Comparison of ENCODE assay signal across 9 mouse cellular contexts in the genomic region with DNA sequence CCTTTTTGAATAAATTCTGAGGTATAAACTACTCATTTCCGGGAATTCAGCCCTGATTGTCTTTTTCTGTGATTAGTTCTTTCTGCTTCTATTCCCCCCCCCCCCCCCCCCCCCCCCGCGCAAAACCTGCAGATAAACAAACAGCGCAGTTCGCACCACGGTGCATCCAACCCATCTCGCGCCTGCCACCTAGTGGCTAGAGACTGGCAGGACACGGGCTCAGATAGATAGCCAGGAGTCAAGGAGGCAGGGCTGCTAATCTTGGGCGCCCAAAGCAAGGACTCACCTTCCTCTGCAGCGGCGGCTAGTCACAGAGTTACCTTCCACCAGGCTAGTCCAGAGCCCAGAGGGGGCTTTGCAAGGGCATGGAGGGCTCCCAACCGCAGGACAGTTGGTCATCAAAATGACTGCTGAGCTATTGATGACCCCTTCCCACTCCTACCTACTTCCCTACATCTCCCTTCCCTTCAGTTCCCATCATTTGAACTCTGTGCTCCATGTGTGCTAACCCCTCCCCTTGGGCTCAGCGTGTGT. TPM values are rescaled to one million over a fixed set of nuclear protein-coding genes. Genes with fewer than 3 reads are reported as not detected.
DNase-seq lines count a peak whose midpoint lies in the region; ATAC-seq and TF ChIP-seq lines count a peak whose summit lies in the region.
"Had no signal": no experiment of that assay in that cellular context is flagged by ENCODE, and none has a peak within 500 bp of the region (broad histone marks: within the 10 kb centered on the region; RNA-seq: fewer than 3 reads in every experiment).

No protein-coding gene starts in this region.

- 0 out of 2 replicates have a peak, but pooled peaks have one; percentile 19 for ATAC-seq in neural tube, embryonic 13.5 days (ENCODE audit: low read depth)

- TF ChIP-seq CTCF in testis, adult 2 months (IDR thresholded peaks at IDR 0.05; ENCODE audit: control insufficient read depth, insufficient read depth, insufficient replicate concordance, low read depth, low read length), result peak; percentile 93; the same call in 1 of the 2 replicates

- H3K9me3 ChIP-seq in limb, embryonic 10.5 days (replicated peaks), result no peaks in the 10 kb centered on the region
- H3K9me3 ChIP-seq in neural tube, embryonic 13.5 days, result no peaks in the 10 kb centered on the region

- H3K4me1 ChIP-seq in limb, embryonic 10.5 days, result no peaks in the 10 kb centered on the region
- H3K4me1 ChIP-seq in neural tube, embryonic 13.5 days (replicated peaks), result no peaks in the 10 kb centered on the region
- no peaks in the 10 kb centered on the region for H3K4me1 ChIP-seq in testis, adult 2 months (ENCODE audit: control insufficient read depth, insufficient read depth, low read length)

- H3K27ac ChIP-seq in limb, embryonic 10.5 days, result no peak overlapping the region
- H3K27ac ChIP-seq in neural tube, embryonic 13.5 days (replicated peaks), result no peak overlapping the region
- H3K27ac ChIP-seq in testis, adult 2 months (ENCODE audit: control insufficient read depth, insufficient read depth, low read depth, low read length), result no peak overlapping the region

- no peak overlapping the region for H3K9ac ChIP-seq in neural tube, embryonic 13.5 days

- H3K36me3 ChIP-seq in limb, embryonic 10.5 days, result no peaks in the 10 kb centered on the region
- H3K36me3 ChIP-seq in neural tube, embryonic 13.5 days, result no peaks in the 10 kb centered on the region
- no peaks in the 10 kb centered on the region for H3K36me3 ChIP-seq in testis, adult 2 months (ENCODE audit: control insufficient read depth, insufficient read depth, low read length)

- H3K27me3 ChIP-seq in limb, embryonic 10.5 days (ENCODE audit: low read depth, poor library complexity, severe bottlenecking), result peaks cover 34% of the 10 kb centered on the region
- peaks cover 44% of the 10 kb centered on the region for H3K27me3 ChIP-seq in neural tube, embryonic 13.5 days
- H3K27me3 ChIP-seq in testis, adult 2 months (ENCODE audit: control insufficient read depth, insufficient read depth, low read length), result no peaks in the 10 kb centered on the region

- WGBS in limb, embryonic 10.5 days, result 9% methylated on average over 13 of the region's 14 CpGs
- WGBS in neural tube, embryonic 13.5 days, result 6% methylated on average over 12 of the region's 14 CpGs

- DNase-seq in 416B (ENCODE audit: low read depth), result peak; percentile 74
- peak; percentile 88 for DNase-seq in ZHBTc4 (ENCODE audit: low read depth, low spot score)
- peak; percentile 89 to 92 for DNase-seq in cerebellum, postnatal 36 days
- peak; percentile 57 for DNase-seq in gastrocnemius, postnatal 25 days
- peak; percentile 54 to 82 for DNase-seq in kidney, adult 8-10 months
- peak; percentile 75 for DNase-seq in limb, embryonic 10.5 days (ENCODE audit: low spot score)

- TF ChIP-seq POLR2A in testis, adult 2 months (IDR thresholded peaks at IDR 0.05; ENCODE audit: control insufficient read depth, low read depth, low read length), result no peak

- no peak overlapping the region for H3K4me3 ChIP-seq in limb, embryonic 10.5 days
- no peak overlapping the region for H3K4me3 ChIP-seq in neural tube, embryonic 13.5 days
- no peak overlapping the region for H3K4me3 ChIP-seq in testis, adult 2 months (ENCODE audit: control insufficient read depth, low read depth, low read length)
- H3K4me3 ChIP-seq: erythroblast, embryonic 14.5 days had no signal

- no peak overlapping the region for H3K4me2 ChIP-seq in neural tube, embryonic 13.5 days

RNA-seq across cellular contexts. Expression of a gene that starts 20.8 kb away (rescaled TPM):
- total RNA-seq in gastrocnemius, postnatal 25 days (2021), result 1 to 10 TPM; 7.3 to 8.2 TPM
- 12.5 and 12.8 TPM in 2 replicates for polyA plus RNA-seq in limb, embryonic 10.5 days (2016; fragmentation: Nextera tagmentation; extraction: Ambion mirVana)
- polyA plus RNA-seq in neural tube, embryonic 13.5 days (2015; fragmentation: Nextera tagmentation; extraction: Ambion mirVana), result 16.0 and 18.0 TPM in 2 replicates
- polyA plus RNA-seq in testis, adult 2 months (2012; rRNA removed), result 7.8 and 9.0 TPM in 2 replicates

RNA-seq across cellular contexts. Expression of a gene that starts 38.2 kb away (rescaled TPM):
- total RNA-seq in gastrocnemius, postnatal 25 days (2021), result not detected
- 0.50 and 1.1 TPM in 2 replicates for polyA plus RNA-seq in limb, embryonic 10.5 days (2016; fragmentation: Nextera tagmentation; extraction: Ambion mirVana)
- 43.3 and 46.4 TPM in 2 replicates for polyA plus RNA-seq in neural tube, embryonic 13.5 days (2015; fragmentation: Nextera tagmentation; extraction: Ambion mirVana)
- not detected in 2 replicates for polyA plus RNA-seq in testis, adult 2 months (2012; rRNA removed)
- polyA plus RNA-seq: erythroblast, embryonic 14.5 days had no signal

RNA-seq across cellular contexts. Expression of a gene that starts 44.8 kb away (rescaled TPM):
- 1 to 10 TPM; 7.8 to 8.0 TPM for total RNA-seq in gastrocnemius, postnatal 25 days (2021)
- polyA plus RNA-seq in limb, embryonic 10.5 days (2016; fragmentation: Nextera tagmentation; extraction: Ambion mirVana), result 51.6 and 60.2 TPM in 2 replicates
- polyA plus RNA-seq in neural tube, embryonic 13.5 days (2015; fragmentation: Nextera tagmentation; extraction: Ambion mirVana), result 14.9 and 15.1 TPM in 2 replicates
- polyA plus RNA-seq in testis, adult 2 months (2012; rRNA removed), result 14.8 and 14.9 TPM in 2 replicates

Comparison
In these comparisons a context has a peak if more than half of its experiments do, and no peak if none do; other contexts are left out.
1. RNA of a gene that starts 38.2 kb away (polyA plus RNA-seq): 43.3 to 46.4 TPM in neural tube, embryonic 13.5 days; 0.50 to 1.1 TPM in limb, embryonic 10.5 days and not detected in testis, adult 2 months; every median in the first group is over 10 times any median in the second.
2. Peak in every context shown above with its lines, with median percentiles within 50 percentile points of each other: DNase-seq.